Mouse (Mus musculus) stomach, postnatal 0 days (tissue): ENCODE results near the gene H2afb1. TPM values are rescaled to one million over a fixed set of nuclear protein-coding genes. Genes with fewer than 3 reads are reported as not detected.
"Not testable (repeated sequence)": the region's sequence is repeated elsewhere in the genome, so short reads cannot be mapped to it uniquely, and the experiment has no call there.

Source experiments
- ATAC-seq: fragments of 200-750 bp; cut with Nextera tagmentation; 2 replicates; pipeline ENCODE4 v1.8.0; 2017; ENCODE audit not compliant: low FRiP score, low TSS enrichment
- DNase-seq: peaks from one replicate; pipeline ENCODE4 v3.0.0-alpha.2; 2016; ENCODE audit warnings: low spot score
- H3K27ac ChIP-seq: fragments of 300-500 bp; sonication (generic); replicated peaks from 2 replicates; pipeline ENCODE4 v1.5.1; 2014; ENCODE audit warnings: mild to moderate bottlenecking, control low read depth
- H3K27me3 ChIP-seq: fragments of 300-500 bp; sonication (generic); 2 replicates; pipeline ENCODE4 v1.6.1; 2014; ENCODE audit warnings: low read length; ENCODE audit not compliant: control insufficient read depth, insufficient read depth
- H3K36me3 ChIP-seq: fragments of 300-500 bp; sonication (generic); 2 replicates; pipeline ENCODE4 v1.6.1; 2014; ENCODE audit warnings: low read length, mixed read lengths; ENCODE audit not compliant: control insufficient read depth, insufficient read depth
- H3K4me1 ChIP-seq: fragments of 300-500 bp; sonication (generic); replicated peaks from 2 replicates; pipeline ENCODE4 v1.6.1; 2014; ENCODE audit warnings: antibody characterized with exemption; ENCODE audit not compliant: control insufficient read depth, insufficient read depth
- H3K4me2 ChIP-seq: fragments of 300-500 bp; sonication (generic); replicated peaks from 2 replicates; pipeline ENCODE4 v1.6.1; 2014; ENCODE audit warnings: low read depth, mild to moderate bottlenecking, control low read depth, moderate library complexity
- H3K4me3 ChIP-seq: fragments of 300-500 bp; sonication (generic); 2 replicates; pipeline ENCODE4 v1.5.1; 2014; ENCODE audit warnings: low read depth, low read length, control low read depth
- H3K9ac ChIP-seq: fragments of 300-500 bp; sonication (generic); 2 replicates; pipeline ENCODE4 v1.6.1; 2014; ENCODE audit warnings: mild to moderate bottlenecking, low read length, control low read depth, mixed read lengths
- H3K9me3 ChIP-seq: fragments of 300-500 bp; sonication (generic); 2 replicates; pipeline ENCODE4 v1.6.1; 2016; ENCODE audit warnings: low read length; ENCODE audit not compliant: control insufficient read depth
- CTCF ChIP-seq: IDR thresholded peaks from 2 replicates; pipeline ENCODE4 v1.5.1; 2016; ENCODE audit warnings: antibody characterized with exemption, low read depth, mild to moderate bottlenecking, moderate library complexity
- EP300 ChIP-seq: optimal IDR thresholded peaks from 2 replicates; pipeline ENCODE3; 2016; ENCODE audit warnings: antibody characterized with exemption
- WGBS: fragments of 180-500 bp; shearing (Covaris S2); extraction: QIAGEN DNeasy Blood & Tissue Kit; methylation state at CpG from one replicate; pipeline ENCODE4 v1.1.7; 2014; 5-methylcytosine and 5-hydroxymethylcytosine counted together
- polyA plus RNA-seq: library from polyadenylated mRNA; unstranded; fragments of >200 nt; fragmentation: Nextera tagmentation; extraction: Ambion mirVana; gene quantifications from 2 replicates; pipeline ENCODE4 v1.2.1, GENCODE M21; 2015

H2afb1 gene
- polyA plus RNA-seq = not detected in 2 replicates

DNA sequence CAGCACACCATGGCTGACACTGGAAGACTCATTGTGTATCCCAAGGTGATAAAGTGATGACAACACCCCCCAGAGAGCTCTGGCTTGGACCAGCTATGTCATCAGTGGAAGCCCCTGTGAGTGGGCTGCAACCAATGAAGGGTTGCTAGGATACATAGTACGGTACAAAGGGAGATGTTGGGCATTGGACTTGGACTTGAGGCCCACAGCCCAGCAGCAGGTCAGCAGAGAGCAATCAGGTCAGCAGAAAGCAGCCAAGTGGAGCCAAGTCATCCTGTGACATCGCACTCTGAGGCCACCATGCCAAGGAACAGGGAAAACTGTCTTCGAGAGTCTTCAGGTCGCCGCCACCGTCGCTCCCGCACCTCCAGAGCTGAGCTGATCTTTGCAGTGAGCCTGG, at the start of gene H2afb1:
H2afb1 (plus strand) TSS at position 301 of the 400 bp plus-strand sequence.
- not testable (repeated sequence) for H3K4me2 ChIP-seq, H3K4me1 ChIP-seq, H3K9ac ChIP-seq, H3K4me3 ChIP-seq, ATAC-seq, H3K27me3 ChIP-seq, H3K9me3 ChIP-seq, H3K36me3 ChIP-seq, DNase-seq, H3K27ac ChIP-seq
- 86% methylated on average over 7 of the region's 8 CpGs for WGBS

DNA sequence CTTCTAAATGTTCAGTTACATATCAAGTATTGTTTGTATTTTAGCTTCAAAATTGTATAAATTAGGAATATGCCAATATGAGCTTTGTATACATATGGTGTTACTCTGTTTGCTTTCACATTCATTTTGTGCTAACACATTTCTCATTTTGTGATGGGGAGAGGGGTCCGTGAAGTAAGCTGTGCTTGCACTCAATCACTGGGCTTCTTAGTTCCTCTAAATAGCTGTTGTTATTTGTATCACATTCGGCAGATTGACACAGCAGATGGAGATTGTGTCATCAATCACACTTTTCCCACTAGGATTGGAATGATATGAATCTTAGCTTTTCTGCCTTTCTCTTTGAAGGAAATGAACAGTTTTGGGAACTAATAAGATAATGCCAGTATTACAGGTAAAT, 21.5 kb downstream of the H2afb1 start:
- DNase-seq (no peak), ATAC-seq (no peak)
- TF ChIP-seq CTCF (no peak), EP300 (no peak)
- WGBS = 46% methylated on average over 2 of the region's 2 CpGs
- Histone ChIP-seq H3K9me3 (no peaks in the 10 kb centered on the region), H3K27ac (no peak overlapping the region), H3K9ac (no peak overlapping the region), H3K4me3 (no peak overlapping the region), H3K4me1 (no peaks in the 10 kb centered on the region), H3K36me3 (no peaks in the 10 kb centered on the region), H3K27me3 (no peaks in the 10 kb centered on the region), H3K4me2 (no peak overlapping the region)
